Mouse (Mus musculus) CD4-positive, CD25-positive, alpha-beta regulatory T cell (primary cell): Measurements from ENCODE around the gene Dync2li1. TPM values are rescaled to one million over a fixed set of nuclear protein-coding genes. Genes with fewer than 3 reads are reported as not detected.

Experiments
- polyA plus RNA-seq: library from polyadenylated mRNA; unstranded; fragments of 100-300 nt; shearing (Covaris generic); gene quantifications from one replicate; pipeline ENCODE4 v1.2.1, GENCODE M21; 2017

Gene Dync2li1
- 0.78 TPM for polyA plus RNA-seq

DNA sequence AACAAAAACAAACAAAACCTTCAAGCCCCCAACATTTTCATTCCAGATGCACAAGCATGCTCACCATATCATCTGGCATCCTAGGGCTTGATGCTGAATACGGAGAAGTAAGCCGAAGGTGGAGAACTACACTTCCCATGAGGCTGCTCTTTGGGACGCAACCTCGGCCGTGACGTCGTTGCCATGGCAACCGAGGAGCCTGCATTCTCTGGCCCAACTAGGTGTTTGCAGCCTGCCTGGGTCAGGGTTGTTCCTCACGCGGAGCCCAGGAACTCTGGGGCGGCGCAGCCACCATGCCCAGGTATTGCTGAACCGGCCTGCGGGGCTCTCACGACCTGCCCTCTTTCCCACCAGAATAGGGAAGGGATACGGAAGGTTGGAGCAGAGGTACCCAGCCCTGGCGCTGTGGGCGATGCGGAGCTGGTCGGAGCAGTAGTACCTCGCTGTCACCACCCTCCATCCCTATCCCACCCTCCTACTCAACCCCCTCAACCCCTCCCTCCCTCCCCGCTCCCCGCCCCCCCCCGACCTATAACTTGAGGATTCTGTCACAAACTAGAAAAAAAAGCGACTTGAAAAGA lies at the start of gene Dync2li1:
TSS of gene Dync2li1 (plus strand) at position 221 of the 581 bp plus-strand sequence.

DNA sequence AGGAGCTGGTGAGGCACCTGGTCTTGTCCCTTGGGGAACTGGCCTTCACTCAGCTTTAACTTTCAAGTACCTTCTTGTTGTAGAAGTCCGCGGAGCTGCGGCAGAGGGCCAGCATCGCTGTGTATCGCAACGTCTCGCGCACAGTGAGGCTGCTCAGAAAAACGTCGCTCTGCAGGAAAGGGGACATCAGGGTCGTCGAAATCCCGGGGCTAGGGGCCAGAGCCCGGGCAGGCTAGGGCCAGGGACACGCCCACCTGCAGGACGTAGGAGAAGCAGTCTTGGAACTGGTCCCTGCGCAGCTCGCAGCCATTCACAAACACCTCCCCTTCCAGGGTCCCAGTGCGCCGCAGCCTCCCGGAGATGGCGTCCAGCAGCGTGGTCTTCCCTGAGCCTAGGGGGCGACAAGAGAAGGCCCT lies 49.7 kb downstream of the Dync2li1 start, which contains the start of gene Abcg8:
TSS of gene Abcg8 (plus strand) at position 352 of the 416 bp plus-strand sequence.

DNA sequence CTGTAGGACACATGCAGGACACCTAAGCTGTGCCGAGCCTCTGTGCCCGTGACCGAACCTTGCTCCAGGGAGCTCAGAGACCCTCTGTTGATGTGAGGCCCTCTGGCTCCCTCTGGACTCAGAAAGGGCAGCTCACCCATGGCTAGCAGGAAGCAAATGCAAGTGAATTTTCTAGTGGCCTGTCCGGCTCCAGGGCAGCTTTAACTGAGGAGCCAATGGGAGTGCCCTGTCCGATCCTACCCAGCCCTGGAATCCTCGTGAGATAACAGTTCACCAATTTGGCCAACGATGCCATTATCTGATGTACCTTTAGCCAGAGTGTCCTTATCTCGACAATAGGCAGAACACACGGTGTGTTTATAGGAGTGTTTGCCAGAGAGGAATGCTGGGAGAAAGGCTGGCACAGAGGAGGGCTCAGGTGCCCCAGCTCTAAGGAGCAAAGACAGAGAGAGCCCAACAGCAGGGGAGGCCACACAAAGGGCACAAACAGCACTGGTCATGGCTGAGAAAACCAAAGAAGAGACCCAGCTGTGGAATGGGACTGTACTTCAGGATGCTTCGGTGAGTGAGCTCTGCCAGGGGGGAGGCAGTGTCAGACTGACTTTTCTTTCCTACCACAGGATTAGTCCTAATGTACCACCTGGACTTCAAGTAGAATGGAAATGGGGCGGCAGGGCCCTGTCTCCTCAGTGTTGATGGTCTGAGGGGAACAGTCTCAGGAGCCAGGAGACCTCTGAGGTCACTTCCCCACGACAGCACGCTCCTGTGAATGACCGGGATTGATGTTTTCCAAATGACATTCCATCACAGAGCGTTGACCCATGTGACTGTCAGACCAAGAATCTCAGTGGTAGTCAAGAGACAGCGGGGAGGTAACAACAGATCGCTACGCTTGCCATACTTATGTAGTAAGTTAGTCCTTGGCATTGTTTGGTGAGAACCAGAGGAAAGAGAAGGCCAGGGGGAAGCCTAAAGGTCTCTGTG lies 56.7 kb downstream of the Dync2li1 start, which contains the start of gene Abcg5:
TSS of gene Abcg5 (minus strand) at position 278 of the 984 bp plus-strand sequence.

Other genes starting within 250 kb of the Dync2li1 start
- 110 TPM for gene Thada, start 160.3 kb upstream of the Dync2li1 start, polyA plus RNA-seq
- 0.05 TPM for gene Plekhh2, start 114.6 kb upstream of the Dync2li1 start, polyA plus RNA-seq
- gene Abcg8, start 49.8 kb downstream of the Dync2li1 start, polyA plus RNA-seq: not detected
- not detected for gene Abcg5, start 56.5 kb downstream of the Dync2li1 start, polyA plus RNA-seq
- gene Lrpprc, start 164.3 kb downstream of the Dync2li1 start, polyA plus RNA-seq: 43.4 TPM